Mouse (Mus musculus) embryonic facial prominence, embryonic 15.5 days (tissue): ENCODE data around the gene Ubl5. TPM values are rescaled to one million over a fixed set of nuclear protein-coding genes. Genes with fewer than 3 reads are reported as not detected.
A peak's percentile ranks its signal among the peaks of the same experiment; 100 is the strongest.

Experiments used
- ATAC-seq: fragments of 200-750 bp; cut with Nextera tagmentation; 2 replicates; pipeline ENCODE4 v1.8.0; 2017; ENCODE audit warnings: low read depth, moderate TSS enrichment; ENCODE audit not compliant: insufficient number of reproducible peaks, low FRiP score, low TSS enrichment
- H3K27ac ChIP-seq: fragments of 300-500 bp; sonication (generic); replicated peaks from 2 replicates; pipeline ENCODE4 v1.5.1; 2015; ENCODE audit warnings: mild to moderate bottlenecking, inconsistent platforms
- H3K27me3 ChIP-seq: fragments of 300-500 bp; sonication (generic); 2 replicates; pipeline ENCODE4 v1.6.1; 2015; ENCODE audit warnings: inconsistent platforms
- H3K36me3 ChIP-seq: fragments of 300-500 bp; sonication (generic); 2 replicates; pipeline ENCODE4 v1.6.1; 2015; ENCODE audit warnings: mild to moderate bottlenecking, inconsistent platforms
- H3K4me1 ChIP-seq: fragments of 300-500 bp; sonication (generic); 2 replicates; pipeline ENCODE4 v1.6.1; 2015; ENCODE audit warnings: inconsistent platforms
- H3K4me2 ChIP-seq: fragments of 300-500 bp; sonication (generic); replicated peaks from 2 replicates; pipeline ENCODE4 v1.6.1; 2015; ENCODE audit warnings: mild to moderate bottlenecking, inconsistent platforms
- H3K4me3 ChIP-seq: fragments of 300-500 bp; sonication (generic); replicated peaks from 2 replicates; pipeline ENCODE4 v1.5.1; 2015; ENCODE audit warnings: mild to moderate bottlenecking, inconsistent platforms
- H3K9ac ChIP-seq: fragments of 300-500 bp; sonication (generic); 2 replicates; pipeline ENCODE4 v1.6.1; 2015; ENCODE audit warnings: inconsistent platforms
- H3K9me3 ChIP-seq: fragments of 300-500 bp; sonication (generic); replicated peaks from 2 replicates; pipeline ENCODE4 v1.6.1; 2016; ENCODE audit warnings: inconsistent platforms
- WGBS: fragments of 180-500 bp; shearing (Covaris S2); methylation state at CpG from one replicate; pipeline ENCODE4 v1.1.7; 2015; 5-methylcytosine and 5-hydroxymethylcytosine counted together
- polyA plus RNA-seq: library from polyadenylated mRNA; unstranded; fragments of >200 nt; fragmentation: Nextera tagmentation; extraction: Ambion mirVana; gene quantifications from 2 replicates; pipeline ENCODE4 v1.2.1, GENCODE M21; 2015

Gene Ubl5
- polyA plus RNA-seq, 1 experiment from 2014 or later, result 416 TPM

DNA sequence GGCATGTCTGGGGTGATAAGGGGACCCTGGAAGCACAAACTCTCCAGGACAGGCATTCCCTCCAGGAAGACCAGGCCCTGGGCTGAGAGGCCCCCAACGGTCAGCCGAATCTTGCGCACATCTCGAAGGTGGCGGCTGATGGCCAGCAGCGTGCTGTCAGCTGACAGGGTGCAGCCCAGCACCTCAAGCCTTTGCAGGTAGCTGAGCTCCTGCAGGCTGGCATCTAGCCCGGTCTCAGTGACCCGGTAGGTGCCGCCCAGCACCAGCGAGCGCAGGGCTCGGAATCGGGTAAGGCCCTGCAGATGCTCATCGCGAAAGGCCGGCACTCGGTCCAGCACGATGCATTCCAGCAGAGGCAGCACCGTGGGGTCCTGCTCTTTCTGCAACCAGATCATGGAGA is 4.1 kb upstream of the Ubl5 start:
- peaks cover 16% of the 10 kb centered on the region for H3K4me1 ChIP-seq
- no peak for ATAC-seq
- no peak overlapping the region for H3K27ac ChIP-seq
- 93% methylated on average over 19 of the region's 19 CpGs for WGBS
- no peak overlapping the region for H3K4me3 ChIP-seq
- H3K36me3 ChIP-seq, result peaks cover 22% of the 10 kb centered on the region
- H3K27me3 ChIP-seq, result no peaks in the 10 kb centered on the region
- H3K4me2 ChIP-seq, result no peak overlapping the region
- no peaks in the 10 kb centered on the region for H3K9me3 ChIP-seq
- H3K9ac ChIP-seq, result no peak overlapping the region

DNA sequence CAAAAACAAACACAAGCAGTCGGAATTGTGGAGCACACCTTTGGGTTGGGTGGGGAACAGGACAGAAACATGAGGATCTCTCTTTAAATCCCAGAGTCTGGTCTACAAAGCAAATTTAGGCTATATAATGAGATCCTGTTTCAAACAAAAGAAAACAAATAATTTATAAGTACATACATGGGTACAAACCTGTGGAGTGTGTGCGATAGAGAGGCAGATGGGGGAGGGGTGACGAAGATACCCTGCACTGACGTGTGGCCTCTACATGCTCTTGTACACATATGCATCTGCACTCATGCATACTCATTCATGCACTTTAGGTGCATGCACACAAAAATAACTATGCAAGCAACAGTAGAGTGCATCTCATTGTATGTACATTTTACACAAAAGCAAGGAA is 3.2 kb upstream of the Ubl5 start:
- no peak overlapping the region for H3K27ac ChIP-seq
- H3K4me2 ChIP-seq, result no peak overlapping the region
- peaks cover 22% of the 10 kb centered on the region for H3K36me3 ChIP-seq
- no peak overlapping the region for H3K4me3 ChIP-seq
- ATAC-seq, result no peak
- WGBS, result 84% methylated on average over 4 of the region's 4 CpGs
- H3K9ac ChIP-seq, result no peak overlapping the region
- peaks cover 21% of the 10 kb centered on the region for H3K4me1 ChIP-seq
- H3K27me3 ChIP-seq, result no peaks in the 10 kb centered on the region
- H3K9me3 ChIP-seq, result no peaks in the 10 kb centered on the region

DNA sequence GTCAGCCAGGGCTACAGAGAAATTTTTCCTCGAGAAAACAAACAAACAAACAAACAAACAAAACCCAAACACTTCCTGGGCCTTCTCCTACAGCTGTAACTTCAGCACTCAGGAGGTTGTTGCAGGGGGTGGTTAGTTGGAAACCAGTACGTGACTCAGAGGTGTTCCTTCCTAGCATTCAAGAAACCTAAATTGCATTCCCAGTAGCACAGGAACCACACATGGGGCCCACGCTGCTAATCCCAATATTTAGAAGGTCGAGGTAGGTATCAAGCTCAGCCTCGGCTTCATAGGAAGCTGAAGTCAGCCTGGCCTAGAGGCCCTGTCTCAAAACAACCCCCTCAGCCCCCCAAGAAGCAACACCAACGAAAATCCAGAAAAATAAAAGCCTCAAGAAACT is 1.2 kb upstream of the Ubl5 start:
- 12% methylated on average over 6 of the region's 6 CpGs for WGBS
- no peak for ATAC-seq
- H3K27ac ChIP-seq, result peak overlapping the region; percentile 96; the same call in 1 of the 2 replicates

DNA sequence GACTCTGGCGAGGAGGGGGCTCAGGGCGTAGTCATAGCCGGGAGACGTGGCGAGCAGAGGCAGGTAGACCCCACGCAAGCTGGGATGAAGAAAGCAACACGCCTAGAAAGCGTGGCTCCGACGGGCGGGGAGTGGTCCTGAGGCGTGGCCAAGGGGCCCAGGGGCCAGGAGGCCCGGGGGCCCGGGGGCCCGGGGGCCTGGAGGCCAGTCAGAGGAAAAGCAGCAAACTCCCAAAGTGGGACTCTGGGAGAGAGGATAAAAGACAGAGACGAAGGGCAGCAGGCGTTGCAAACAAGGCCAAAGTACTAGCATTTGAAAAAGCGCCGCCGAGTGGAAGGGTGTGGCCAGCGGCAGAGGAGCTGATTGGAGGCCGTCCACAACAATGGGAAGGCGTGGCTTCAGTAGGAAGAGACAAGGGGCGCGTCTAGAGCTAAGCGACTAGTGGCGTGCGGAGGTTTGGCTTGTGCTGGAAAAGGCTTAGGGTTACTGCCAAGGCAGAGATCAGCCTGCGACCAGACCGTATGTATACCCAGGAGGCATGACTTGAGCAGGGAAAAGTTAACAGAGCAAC is 303 bp downstream of the Ubl5 start:
- WGBS, result 2% methylated on average over 30 of the region's 30 CpGs
- Histone ChIP-seq H3K4me1 (peaks cover 28% of the 10 kb centered on the region), H3K4me3 (peak overlapping the region; percentile 66), H3K9ac (peak overlapping the region; percentile 75), H3K27me3 (no peaks in the 10 kb centered on the region), H3K36me3 (peaks cover 30% of the 10 kb centered on the region), H3K4me2 (peak overlapping the region; percentile 82), H3K27ac (peak overlapping the region; percentile 96), H3K9me3 (no peaks in the 10 kb centered on the region)
- ATAC-seq, result peak; percentile 81

More for the DNA sequence above, 1.2 kb upstream of the Ubl5 start:
- peaks cover 28% of the 10 kb centered on the region for H3K4me1 ChIP-seq
- H3K9me3 ChIP-seq, result no peaks in the 10 kb centered on the region
- no peaks in the 10 kb centered on the region for H3K27me3 ChIP-seq
- H3K4me3 ChIP-seq, result peak overlapping the region; percentile 66
- peak overlapping the region; percentile 82 for H3K4me2 ChIP-seq
- H3K9ac ChIP-seq, result peak overlapping the region; percentile 72
- peaks cover 27% of the 10 kb centered on the region for H3K36me3 ChIP-seq

DNA sequence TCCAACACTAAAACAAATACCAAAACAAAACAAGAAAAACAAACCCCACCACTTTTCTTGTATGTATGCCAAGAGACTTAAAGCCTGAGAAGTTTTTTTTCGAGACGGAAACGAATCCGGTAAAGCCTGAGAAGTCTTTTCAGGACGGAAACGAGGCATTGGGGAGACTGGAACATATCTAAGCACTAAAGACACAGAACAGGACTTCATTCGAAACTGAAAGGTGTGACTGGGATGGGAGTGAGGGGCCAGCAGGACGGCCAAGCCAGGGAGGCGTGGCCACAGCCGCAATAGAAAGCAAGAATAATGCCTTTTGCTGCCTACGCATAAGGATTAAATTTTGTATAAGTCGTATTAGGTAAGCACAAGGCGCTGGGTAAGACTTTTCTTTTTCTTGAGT is 1.1 kb downstream of the Ubl5 start:
- Histone ChIP-seq H3K9ac (peak overlapping the region; percentile 75), H3K27me3 (no peaks in the 10 kb centered on the region), H3K4me1 (peaks cover 28% of the 10 kb centered on the region), H3K4me2 (peak overlapping the region; percentile 82), H3K27ac (peak overlapping the region; percentile 96), H3K9me3 (no peaks in the 10 kb centered on the region), H3K36me3 (peaks cover 30% of the 10 kb centered on the region), H3K4me3 (peak overlapping the region; percentile 66)
- no peak for ATAC-seq
- WGBS, result 7% methylated on average over 13 of the region's 13 CpGs

DNA sequence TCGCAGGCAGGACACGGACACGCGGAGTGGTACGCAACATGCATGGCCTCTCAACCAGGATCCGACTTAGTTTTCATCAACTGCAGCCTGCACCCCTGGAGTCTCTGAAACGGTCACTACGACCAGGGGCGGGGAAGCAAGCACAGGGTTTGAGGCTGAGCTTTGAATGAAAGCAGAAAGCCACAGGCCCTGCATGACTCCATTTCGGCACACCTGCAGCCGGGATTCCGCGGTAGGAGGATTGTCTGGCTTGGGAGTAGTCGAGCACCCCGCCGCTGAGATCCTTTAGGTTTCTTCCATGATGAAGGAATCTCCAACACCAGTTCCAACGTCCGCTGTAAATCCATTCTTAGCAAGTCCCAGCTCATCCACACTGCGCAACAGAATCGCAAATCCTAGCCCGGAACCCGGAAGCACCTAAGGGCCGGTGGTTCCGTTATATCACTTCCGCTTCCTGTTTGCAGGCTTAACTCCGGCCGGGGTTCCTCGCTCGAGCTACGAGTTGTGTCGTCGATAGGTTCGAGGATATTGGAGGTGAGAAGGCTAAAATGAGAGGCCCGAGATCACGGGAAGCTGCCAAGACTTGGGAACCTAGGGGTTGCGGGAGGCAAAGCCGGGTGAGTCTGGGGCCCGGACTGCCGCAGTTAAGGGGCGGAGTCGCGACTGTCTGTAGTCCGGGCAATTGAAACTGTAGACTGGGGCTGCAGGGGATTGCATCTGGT is 1.8 kb downstream of the Ubl5 start, which contains the start of gene Fbxl12:
Gene Fbxl12 (minus strand): TSS at position 408 of the 722 bp plus-strand sequence.
- peak within 1 kb of the TSS; percentile 96 for H3K27ac ChIP-seq
- H3K27me3 ChIP-seq, result no peaks in the 10 kb centered on the region
- H3K36me3 ChIP-seq, result peaks cover 31% of the 10 kb centered on the region
- H3K4me1 ChIP-seq, result peaks cover 28% of the 10 kb centered on the region
- ATAC-seq, result no peak
- WGBS, result under 1% methylated on average over 43 of the region's 43 CpGs
- peak within 1 kb of the TSS; percentile 66 for H3K4me3 ChIP-seq
- peak within 1 kb of the TSS; percentile 82 for H3K4me2 ChIP-seq
- H3K9me3 ChIP-seq, result no peaks in the 10 kb centered on the region
- H3K9ac ChIP-seq, result peak within 1 kb of the TSS; percentile 75

DNA sequence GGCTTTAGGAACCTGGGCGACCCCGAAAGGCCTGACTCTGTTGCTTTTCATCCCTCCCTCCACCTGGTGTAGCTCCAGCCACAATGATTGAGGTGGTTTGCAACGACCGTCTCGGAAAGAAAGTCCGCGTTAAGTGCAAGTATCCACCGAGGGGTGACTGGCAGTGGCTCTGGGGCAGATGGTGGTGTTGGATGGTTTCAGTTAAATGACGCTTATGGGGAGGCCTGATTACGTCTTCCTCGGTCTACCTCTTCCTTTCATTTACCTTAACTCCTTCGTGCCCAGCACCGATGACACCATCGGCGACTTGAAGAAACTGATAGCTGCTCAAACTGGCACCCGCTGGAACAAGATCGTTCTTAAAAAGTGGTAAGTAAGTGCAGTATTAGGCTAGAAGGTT is 2.4 kb downstream of the Ubl5 start:
- ATAC-seq, result no peak
- Histone ChIP-seq H3K27me3 (no peaks in the 10 kb centered on the region), H3K4me2 (peak overlapping the region; percentile 82), H3K4me3 (peak overlapping the region; percentile 66), H3K9me3 (no peaks in the 10 kb centered on the region), H3K4me1 (peaks cover 28% of the 10 kb centered on the region), H3K27ac (peak overlapping the region; percentile 96), H3K36me3 (peaks cover 31% of the 10 kb centered on the region), H3K9ac (peak overlapping the region; percentile 75)
- 3% methylated on average over 17 of the region's 17 CpGs for WGBS

DNA sequence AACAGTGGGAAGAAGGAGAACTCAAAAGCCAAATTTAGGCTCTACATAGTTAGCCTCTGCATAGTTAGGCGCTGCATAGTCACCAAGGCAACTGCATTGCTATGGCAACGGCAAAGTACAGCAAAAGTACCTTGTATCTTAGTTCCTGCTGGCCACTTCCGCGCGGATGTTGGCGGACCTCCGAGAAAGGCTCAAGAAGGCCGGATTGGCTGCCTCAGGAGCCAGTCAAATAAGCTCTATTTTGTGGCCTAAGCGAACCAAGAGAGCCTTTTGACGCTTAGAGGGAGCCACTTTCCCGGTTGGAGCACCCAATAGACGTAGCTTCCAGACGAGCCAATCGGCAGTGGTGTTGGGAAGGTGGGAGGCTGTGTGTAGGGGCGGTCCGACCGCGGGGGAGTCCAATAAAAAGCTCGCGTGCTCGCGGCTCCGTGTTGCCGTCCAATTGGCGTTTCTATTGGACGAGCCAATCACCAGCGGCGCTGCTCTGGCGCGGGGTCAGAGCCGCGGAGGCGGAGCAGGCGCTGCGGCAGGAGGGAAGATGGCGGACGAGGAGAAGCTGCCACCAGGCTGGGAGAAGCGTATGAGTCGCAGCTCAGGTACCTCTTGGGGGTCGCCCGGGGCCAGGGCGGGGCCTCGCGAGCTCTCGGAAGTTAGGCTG is 9.1 kb downstream of the Ubl5 start, which contains the start of gene Pin1:
Gene Pin1 (plus strand): TSS at position 494 of the 658 bp plus-strand sequence.
- Histone ChIP-seq H3K27me3 (no peaks in the 10 kb centered on the region), H3K27ac (peak within 1 kb of the TSS; percentile 39), H3K4me2 (peak within 1 kb of the TSS; percentile 79), H3K36me3 (peaks cover 40% of the 10 kb centered on the region), H3K9me3 (no peaks in the 10 kb centered on the region), H3K4me3 (peak within 1 kb of the TSS; percentile 73), H3K4me1 (peaks cover 26% of the 10 kb centered on the region), H3K9ac (peak within 1 kb of the TSS; percentile 75)
- peak; percentile 100 for ATAC-seq
- WGBS, result under 1% methylated on average over 45 of the region's 45 CpGs

DNA sequence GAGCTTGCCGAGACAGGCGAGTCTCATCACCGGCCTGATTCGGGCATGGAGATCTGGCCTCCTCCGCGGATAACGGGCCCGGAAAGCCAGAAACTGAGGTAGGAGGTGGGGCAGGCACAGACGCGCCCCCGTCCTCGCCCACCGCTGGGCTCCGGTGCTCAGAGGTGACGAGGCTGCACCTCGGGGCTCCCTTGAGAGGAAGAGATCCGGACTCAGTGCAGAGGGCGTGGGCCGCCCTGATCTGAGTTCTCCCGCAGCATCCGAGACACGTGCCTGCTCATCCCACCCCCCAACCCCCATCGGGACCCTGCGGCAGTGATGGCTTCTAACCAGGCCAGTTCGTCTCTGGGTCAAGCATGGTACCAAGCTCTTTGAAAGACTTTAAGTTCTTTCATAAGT is 9.6 kb downstream of the Ubl5 start:
- no peak overlapping the region for H3K27ac ChIP-seq
- H3K9me3 ChIP-seq, result no peaks in the 10 kb centered on the region
- 0% methylated on average over 25 of the region's 25 CpGs for WGBS
- ATAC-seq, result peak; percentile 3; the same call in 1 of the 2 replicates
- peak overlapping the region; percentile 75 for H3K9ac ChIP-seq
- no peaks in the 10 kb centered on the region for H3K27me3 ChIP-seq
- H3K36me3 ChIP-seq, result peaks cover 41% of the 10 kb centered on the region
- peak overlapping the region; percentile 79 for H3K4me2 ChIP-seq
- H3K4me3 ChIP-seq, result peak overlapping the region; percentile 73
- peaks cover 26% of the 10 kb centered on the region for H3K4me1 ChIP-seq

DNA sequence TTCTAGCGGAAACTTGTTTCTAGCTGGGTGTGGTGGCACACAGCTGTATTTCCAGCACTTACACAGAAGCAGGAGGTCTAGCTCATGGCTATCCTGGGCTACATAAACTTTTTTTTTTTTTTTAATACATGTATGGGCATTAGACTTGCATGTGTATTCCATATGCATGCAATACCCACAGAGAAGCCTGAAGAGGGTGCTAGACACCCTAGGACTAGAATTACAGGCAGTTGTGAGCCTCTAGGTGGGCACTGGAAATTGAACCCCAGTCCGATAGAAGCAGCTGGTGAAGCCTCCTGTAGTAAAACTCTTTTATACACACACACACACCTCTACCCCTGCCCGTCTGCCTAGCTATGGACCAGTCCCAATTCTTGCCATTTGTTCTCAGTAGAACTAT is 11.2 kb downstream of the Ubl5 start:
- H3K9me3 ChIP-seq, result no peaks in the 10 kb centered on the region
- no peak for ATAC-seq
- no peak overlapping the region for H3K9ac ChIP-seq
- H3K27me3 ChIP-seq, result no peaks in the 10 kb centered on the region
- H3K4me3 ChIP-seq, result no peak overlapping the region
- H3K4me1 ChIP-seq, result peaks cover 26% of the 10 kb centered on the region
- H3K27ac ChIP-seq, result no peak overlapping the region
- H3K4me2 ChIP-seq, result no peak overlapping the region
- H3K36me3 ChIP-seq, result peaks cover 40% of the 10 kb centered on the region
- WGBS, result 93% methylated on average over 3 of the region's 3 CpGs

DNA sequence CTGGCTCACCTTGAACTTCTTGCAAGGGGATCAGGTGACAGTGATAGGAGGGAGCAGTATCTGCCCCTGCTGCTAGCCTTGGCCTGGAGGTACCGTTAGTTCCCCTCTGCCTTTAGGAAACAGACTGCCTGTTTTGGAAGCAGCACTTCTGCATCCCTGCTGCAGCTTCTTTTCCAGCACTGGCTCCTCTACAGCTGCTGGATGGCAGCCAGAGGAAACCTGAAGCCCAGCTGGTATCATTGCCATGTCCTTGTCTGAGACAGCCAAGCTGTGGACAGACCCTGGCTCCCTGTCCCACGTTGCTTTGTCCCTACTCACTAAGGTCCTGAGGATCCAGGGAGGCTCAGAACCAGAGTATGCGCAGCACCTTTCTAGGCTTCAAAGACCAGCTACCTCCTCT is 14.9 kb downstream of the Ubl5 start:
- Histone ChIP-seq H3K4me3 (no peak overlapping the region), H3K4me2 (no peak overlapping the region), H3K36me3 (peaks cover 68% of the 10 kb centered on the region), H3K27ac (no peak overlapping the region), H3K9ac (no peak overlapping the region), H3K9me3 (no peaks in the 10 kb centered on the region), H3K4me1 (peaks cover 19% of the 10 kb centered on the region), H3K27me3 (no peaks in the 10 kb centered on the region)
- 90% methylated on average over 3 of the region's 3 CpGs for WGBS
- no peak for ATAC-seq
